Mouse (Mus musculus) right cerebral cortex, postnatal 4 days (tissue): ENCODE results near the gene Stat2.
"Not testable (repeated sequence)": the region's sequence is repeated elsewhere in the genome, so short reads cannot be mapped to it uniquely, and the experiment has no call there.

Experiments used
- DNase-seq: peaks from one replicate; pipeline ENCODE4 v3.0.0-alpha.2; 2022

The Stat2 gene

GRCm38 (mm10) chr10:128302357-128302756 lies 32.0 kb downstream of the Stat2 start:
- no peak for DNase-seq

- DNase-seq = no peak
Observed at GRCm38 (mm10) chr10:128302785-128303125, 32.4 kb downstream of the Stat2 start.

GRCm38 (mm10) chr10:128303126-128304021 lies 33.0 kb downstream of the Stat2 start, which contains the start of gene Pan2:
Pan2 (plus strand) TSS chr10:128303335.
- DNase-seq = peak; percentile 98

GRCm38 (mm10) chr10:128309654-128310053 lies 39.3 kb downstream of the Stat2 start:
- no peak for DNase-seq

- DNase-seq = peak; percentile 50
Observed at GRCm38 (mm10) chr10:128310177-128310576, 39.8 kb downstream of the Stat2 start.

- no peak for DNase-seq
Observed at GRCm38 (mm10) chr10:128310902-128311301, 40.5 kb downstream of the Stat2 start.

GRCm38 (mm10) chr10:128315578-128315977 lies 45.2 kb downstream of the Stat2 start:
- no peak for DNase-seq

GRCm38 (mm10) chr10:128321641-128322040 lies 51.3 kb downstream of the Stat2 start:
- no peak for DNase-seq

- DNase-seq = peak; percentile 83
Observed at GRCm38 (mm10) chr10:128322141-128323108, 52.1 kb downstream of the Stat2 start, which contains the start of gene Cnpy2. Cnpy2 (plus strand) TSS chr10:128322459.

GRCm38 (mm10) chr10:128323516-128323915 lies 53.2 kb downstream of the Stat2 start:
- no peak for DNase-seq

GRCm38 (mm10) chr10:128326825-128327224 lies 56.5 kb downstream of the Stat2 start:
- DNase-seq = no peak

- DNase-seq = no peak
Observed at GRCm38 (mm10) chr10:128327610-128328009, 57.3 kb downstream of the Stat2 start.

GRCm38 (mm10) chr10:128332358-128333249 lies 62.2 kb downstream of the Stat2 start:
- not testable (repeated sequence) for DNase-seq

GRCm38 (mm10) chr10:128335582-128335981 lies 65.2 kb downstream of the Stat2 start:
- DNase-seq = peak; percentile 65

- DNase-seq = no peak
Observed at GRCm38 (mm10) chr10:128336195-128336594, 65.8 kb downstream of the Stat2 start.

GRCm38 (mm10) chr10:128336597-128336996 lies 66.2 kb downstream of the Stat2 start:
- DNase-seq = no peak

GRCm38 (mm10) chr10:128337306-128338181 lies 67.2 kb downstream of the Stat2 start, which contains the start of gene Cs:
Cs (plus strand) TSS chr10:128337734.
- peak; percentile 96 for DNase-seq

GRCm38 (mm10) chr10:128338415-128338814 lies 68.1 kb downstream of the Stat2 start:
- DNase-seq = no peak

GRCm38 (mm10) chr10:128338948-128339347 lies 68.6 kb downstream of the Stat2 start:
- no peak for DNase-seq

- DNase-seq = no peak
Observed at GRCm38 (mm10) chr10:128340257-128340656, 69.9 kb downstream of the Stat2 start.
